Mouse (Mus musculus): Measurements from ENCODE around the gene Tekt1. TPM values are rescaled to one million over a fixed set of nuclear protein-coding genes. Genes with fewer than 3 reads are reported as not detected.

The Tekt1 gene
- not detected in 2 replicates for total RNA-seq (2017)

- ATAC-seq (ENCODE audit: extremely low read depth, insufficient number of reproducible peaks, low FRiP score, poor library complexity, severe bottlenecking) = no peak
These were observed at the start of gene Tekt1 for GRCm38 (mm10) chr11:72362347-72362741. Gene Tekt1, minus strand, starts transcription at chr11:72362442.

- ATAC-seq (ENCODE audit: extremely low read depth, insufficient number of reproducible peaks, low FRiP score, poor library complexity, severe bottlenecking) = no peak
These were observed 49.7 kb upstream of the Tekt1 start for GRCm38 (mm10) chr11:72411945-72412344.

- ATAC-seq (ENCODE audit: extremely low read depth, insufficient number of reproducible peaks, low FRiP score, poor library complexity, severe bottlenecking) = peak; percentile 37
These were observed 49.1 kb upstream of the Tekt1 start, which contains the start of gene Smtnl2 for GRCm38 (mm10) chr11:72411093-72411921. Gene Smtnl2, minus strand, starts transcription at chr11:72411713.

DNA sequence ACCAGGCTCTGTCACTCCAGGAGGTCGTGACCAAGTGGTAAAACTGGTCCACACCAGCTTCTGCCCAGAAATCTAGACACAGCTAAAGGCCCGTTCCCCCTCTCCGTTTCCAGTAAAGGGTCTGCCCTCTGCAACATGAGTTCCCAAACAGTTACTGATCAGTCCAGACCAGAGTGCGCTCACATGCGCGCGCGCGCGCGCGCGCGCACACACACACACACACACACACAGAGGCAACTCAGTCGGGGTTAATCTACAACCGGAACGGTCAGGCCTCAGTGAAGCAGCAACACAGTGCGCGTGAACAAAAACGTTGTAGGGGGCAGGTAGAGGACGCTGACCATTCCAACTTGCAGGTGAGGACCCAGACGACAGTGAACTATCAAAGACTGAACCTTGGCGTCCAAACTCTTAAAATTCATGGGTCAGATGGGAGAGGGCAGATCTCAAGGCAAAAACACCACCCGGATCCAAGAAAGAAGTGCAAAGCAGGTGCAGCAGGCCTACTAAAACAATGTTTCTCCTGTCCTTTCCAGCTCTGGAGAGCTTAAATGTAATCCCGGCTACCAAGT is 48.4 kb upstream of the Tekt1 start:
- ATAC-seq (ENCODE audit: extremely low read depth, insufficient number of reproducible peaks, low FRiP score, poor library complexity, severe bottlenecking) = no peak

DNA sequence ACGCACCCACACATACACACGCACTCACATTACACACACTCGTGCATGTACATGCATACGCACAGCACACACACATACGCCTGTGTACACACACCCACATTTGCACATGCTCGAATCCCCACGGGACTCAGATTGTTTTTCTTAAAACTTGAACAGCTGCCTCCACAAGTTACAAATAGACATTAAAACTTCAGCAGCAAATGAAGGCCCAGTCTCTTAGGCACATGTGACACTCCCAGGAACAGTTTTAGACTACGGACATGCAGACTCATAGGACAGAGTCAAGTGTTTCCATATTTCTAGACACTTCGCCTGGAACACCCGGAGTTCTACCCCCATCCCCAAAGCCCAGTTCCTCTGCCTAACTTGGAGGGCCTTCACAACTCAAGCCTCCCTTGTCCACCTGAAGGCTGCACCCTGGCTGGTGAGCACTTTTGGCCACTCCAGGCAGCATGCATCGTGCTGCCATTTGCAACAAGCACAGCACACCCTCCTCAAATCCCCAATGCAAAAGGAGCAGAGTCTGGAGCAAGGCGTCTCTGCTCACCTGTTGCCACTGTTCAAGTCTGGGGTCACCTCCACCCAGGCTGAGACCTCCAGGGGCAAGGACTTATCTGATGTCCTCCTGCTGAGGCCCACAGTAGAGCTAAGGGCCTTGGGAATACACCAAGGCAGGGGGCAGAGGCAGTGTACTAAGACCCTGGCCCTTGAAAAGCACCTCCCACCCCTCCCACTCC is 47.6 kb upstream of the Tekt1 start:
- no peak for ATAC-seq (ENCODE audit: extremely low read depth, insufficient number of reproducible peaks, low FRiP score, poor library complexity, severe bottlenecking)

- no peak for ATAC-seq (ENCODE audit: extremely low read depth, insufficient number of reproducible peaks, low FRiP score, poor library complexity, severe bottlenecking)
These were observed 46.4 kb upstream of the Tekt1 start for GRCm38 (mm10) chr11:72408451-72409170.

DNA sequence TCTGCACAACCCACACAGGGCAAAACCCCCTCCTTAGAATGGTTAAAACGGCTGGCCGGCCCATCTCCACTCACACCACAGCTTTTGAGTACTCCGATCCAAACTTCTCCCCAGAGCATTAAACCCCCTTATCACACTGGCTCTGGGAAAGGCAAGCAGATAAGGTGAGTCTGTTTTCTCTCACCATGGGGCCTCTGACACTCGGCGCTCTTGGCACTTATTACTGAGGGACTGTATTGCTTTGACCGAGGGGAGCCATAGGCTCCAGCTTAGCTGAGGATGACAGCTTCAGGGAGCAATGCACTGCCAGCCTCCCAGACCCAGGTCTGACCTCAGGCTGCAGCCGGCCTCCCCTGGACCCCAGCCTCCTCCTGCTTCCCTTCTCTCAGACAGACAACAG is 45.3 kb upstream of the Tekt1 start:
- no peak for ATAC-seq (ENCODE audit: extremely low read depth, insufficient number of reproducible peaks, low FRiP score, poor library complexity, severe bottlenecking)

DNA sequence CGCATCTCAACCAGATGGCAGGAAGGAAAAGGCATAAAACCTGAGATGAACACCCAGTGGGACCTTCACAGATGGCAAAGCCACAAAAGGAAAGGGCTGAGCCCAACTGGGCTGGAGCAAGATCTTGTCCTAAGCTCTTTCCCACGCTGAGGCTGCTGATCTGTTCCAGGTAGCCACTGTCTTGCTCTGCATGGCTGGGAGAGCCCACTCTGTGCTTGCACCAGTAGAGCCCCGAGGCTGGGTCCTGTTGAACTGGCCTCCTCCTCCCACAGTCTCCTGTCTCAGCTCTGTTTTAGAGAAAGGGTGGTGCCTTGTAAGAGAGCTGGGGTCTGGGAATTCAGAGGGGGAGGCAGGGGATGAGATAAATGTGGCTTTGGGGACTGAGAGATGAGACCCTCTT is 44.8 kb upstream of the Tekt1 start:
- no peak for ATAC-seq (ENCODE audit: extremely low read depth, insufficient number of reproducible peaks, low FRiP score, poor library complexity, severe bottlenecking)

DNA sequence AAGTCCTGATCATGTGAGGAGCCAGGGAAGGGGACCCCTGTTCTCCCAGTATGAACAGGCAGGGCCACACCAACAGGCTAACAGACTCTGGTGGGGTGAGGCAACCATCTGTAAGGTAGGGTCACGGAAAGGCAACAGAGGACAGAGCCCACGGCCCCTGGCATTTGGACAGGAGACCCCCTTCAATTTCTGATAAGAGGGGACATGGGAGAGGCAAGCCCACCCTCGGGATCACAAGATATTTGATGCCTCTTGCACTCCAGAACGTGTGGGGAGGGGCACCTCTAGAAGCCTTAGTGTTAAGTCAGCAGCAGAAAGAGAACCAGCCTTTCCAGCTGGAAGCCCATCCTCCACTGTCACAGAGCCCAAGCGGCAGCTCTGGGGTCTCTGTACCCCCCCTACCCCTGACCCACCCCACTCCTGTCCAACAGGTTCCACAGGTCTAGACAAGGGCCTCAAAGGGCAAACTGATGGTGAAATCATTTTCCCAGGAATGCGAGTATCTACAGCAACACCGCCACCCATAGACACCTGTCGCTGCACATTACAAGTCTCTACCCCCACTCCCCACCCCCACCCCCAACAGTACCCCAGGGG is 43.9 kb upstream of the Tekt1 start:
- ATAC-seq (ENCODE audit: extremely low read depth, insufficient number of reproducible peaks, low FRiP score, poor library complexity, severe bottlenecking) = no peak

DNA sequence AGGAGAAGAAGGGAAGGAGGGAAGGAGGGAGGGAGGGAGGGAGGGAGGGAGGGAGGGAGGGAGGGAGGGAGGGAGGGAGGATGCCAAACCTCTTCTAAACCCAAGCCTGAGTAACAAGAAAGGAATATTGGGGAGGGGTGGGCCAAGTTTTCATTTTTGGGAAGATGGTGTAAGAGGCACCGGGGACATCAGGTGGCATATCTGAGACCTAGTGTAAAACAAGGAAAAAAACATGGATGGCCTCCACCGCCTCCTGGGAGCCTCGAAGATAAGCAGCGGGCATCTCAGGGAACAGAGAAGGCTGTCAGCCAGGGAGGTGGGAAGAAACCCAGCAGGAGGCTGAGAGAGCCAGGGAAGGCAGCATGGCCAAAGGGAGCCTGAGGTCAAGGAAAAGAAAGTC is 43.3 kb upstream of the Tekt1 start:
- no peak for ATAC-seq (ENCODE audit: extremely low read depth, insufficient number of reproducible peaks, low FRiP score, poor library complexity, severe bottlenecking)

DNA sequence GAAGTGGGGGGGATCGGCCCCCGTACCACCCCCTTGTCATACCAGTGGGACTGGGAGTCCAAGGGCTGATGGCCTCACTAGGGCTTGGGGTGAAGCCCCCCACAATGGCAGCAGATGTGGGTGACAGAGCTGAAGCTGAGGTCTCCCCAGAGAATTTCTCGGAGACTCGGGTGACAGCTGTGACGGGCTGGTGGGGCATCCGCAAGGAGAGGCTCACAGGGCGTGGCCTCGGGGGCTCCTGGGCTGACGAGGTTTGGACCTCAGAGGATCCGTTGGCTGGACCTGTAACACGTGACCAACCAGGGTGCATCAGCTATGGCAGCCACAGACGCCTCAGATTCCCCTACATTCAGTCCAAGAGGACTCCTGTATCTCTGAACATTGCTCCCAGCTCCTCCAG is 40.7 kb upstream of the Tekt1 start:
- ATAC-seq (ENCODE audit: extremely low read depth, insufficient number of reproducible peaks, low FRiP score, poor library complexity, severe bottlenecking) = no peak

DNA sequence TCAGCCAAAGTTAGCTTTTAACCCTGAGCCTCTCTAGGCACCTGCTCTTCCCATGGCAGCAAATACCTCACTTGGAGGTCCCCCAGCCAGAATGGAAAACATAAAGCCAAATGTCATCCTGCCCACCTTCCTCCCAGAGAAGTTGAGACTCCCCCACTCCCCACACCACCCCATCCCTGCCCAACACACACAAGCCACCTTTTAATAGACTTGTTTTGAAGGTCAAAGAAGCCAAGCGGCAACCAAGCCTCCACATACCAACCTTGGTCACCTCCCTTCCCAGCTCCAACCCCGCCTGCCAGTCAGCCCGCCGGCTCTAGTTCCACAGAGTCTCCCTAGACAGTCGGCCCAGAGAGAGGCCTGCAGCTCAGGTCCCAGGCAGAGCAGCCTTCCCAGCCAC is 39.8 kb upstream of the Tekt1 start:
- no peak for ATAC-seq (ENCODE audit: extremely low read depth, insufficient number of reproducible peaks, low FRiP score, poor library complexity, severe bottlenecking)

DNA sequence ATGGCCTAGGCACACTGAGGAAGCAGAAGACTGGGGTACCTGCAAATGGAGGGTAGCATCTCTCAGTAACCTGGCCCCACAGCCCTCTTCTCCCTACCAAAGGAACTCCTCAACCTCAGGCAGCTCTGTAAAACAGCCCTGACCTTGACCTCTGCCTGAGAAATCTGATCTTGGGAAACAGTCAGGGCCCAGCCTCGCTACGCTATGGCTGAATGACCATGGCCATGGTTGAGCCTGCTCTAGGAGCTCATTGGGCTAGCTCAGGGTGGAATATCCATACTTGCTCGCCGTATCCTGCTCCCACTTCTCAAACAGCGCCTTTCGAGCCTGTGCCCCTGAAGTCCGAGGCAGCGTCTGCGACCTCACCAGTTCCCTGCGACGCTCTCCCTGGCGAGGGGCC is 38.8 kb upstream of the Tekt1 start:
- ATAC-seq (ENCODE audit: extremely low read depth, insufficient number of reproducible peaks, low FRiP score, poor library complexity, severe bottlenecking) = no peak

- ATAC-seq (ENCODE audit: extremely low read depth, insufficient number of reproducible peaks, low FRiP score, poor library complexity, severe bottlenecking) = no peak
These were observed 35.7 kb upstream of the Tekt1 start for GRCm38 (mm10) chr11:72397811-72398525.

DNA sequence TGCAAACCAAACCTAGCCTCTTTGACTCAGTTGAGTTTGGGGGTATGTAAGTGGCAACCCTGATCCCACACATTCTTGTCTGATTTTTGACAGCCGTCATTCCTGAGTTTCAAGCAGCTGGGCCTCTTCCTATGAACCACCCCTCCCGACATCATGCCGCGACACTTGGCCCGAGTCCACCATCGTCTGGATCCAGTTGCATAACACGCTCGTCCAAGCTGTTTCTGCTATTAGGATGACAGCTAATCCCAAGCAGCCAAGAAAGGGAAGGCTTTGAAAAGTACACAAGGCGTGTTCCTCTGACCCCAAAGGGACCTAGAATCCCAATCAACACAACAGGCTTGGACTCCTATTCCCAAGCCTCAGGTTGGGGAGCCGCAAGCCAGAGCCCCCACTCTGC is 34.8 kb upstream of the Tekt1 start:
- no peak for ATAC-seq (ENCODE audit: extremely low read depth, insufficient number of reproducible peaks, low FRiP score, poor library complexity, severe bottlenecking)

- no peak for ATAC-seq (ENCODE audit: extremely low read depth, insufficient number of reproducible peaks, low FRiP score, poor library complexity, severe bottlenecking)
These were observed 34.4 kb upstream of the Tekt1 start for GRCm38 (mm10) chr11:72396621-72397020.

DNA sequence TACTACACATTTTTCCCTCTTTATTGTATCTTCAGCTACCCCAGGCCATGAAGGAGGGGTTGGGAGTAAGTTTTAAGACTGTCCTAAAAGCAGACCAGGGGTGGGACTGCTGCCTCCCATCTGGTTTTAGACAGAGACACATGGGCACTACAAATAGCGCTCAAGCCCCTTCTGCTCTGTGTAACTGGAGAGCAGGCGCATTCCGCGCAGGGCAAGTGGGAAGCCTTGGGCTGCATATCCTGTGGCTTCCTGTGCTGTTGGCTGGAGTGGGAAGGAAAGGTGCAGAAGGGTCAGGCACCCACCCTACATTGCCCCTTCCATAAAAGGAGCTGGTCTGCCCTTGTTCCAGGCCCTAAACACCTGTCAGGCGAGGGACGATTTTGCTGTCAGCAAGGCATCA is 33.4 kb upstream of the Tekt1 start:
- ATAC-seq (ENCODE audit: extremely low read depth, insufficient number of reproducible peaks, low FRiP score, poor library complexity, severe bottlenecking) = no peak

DNA sequence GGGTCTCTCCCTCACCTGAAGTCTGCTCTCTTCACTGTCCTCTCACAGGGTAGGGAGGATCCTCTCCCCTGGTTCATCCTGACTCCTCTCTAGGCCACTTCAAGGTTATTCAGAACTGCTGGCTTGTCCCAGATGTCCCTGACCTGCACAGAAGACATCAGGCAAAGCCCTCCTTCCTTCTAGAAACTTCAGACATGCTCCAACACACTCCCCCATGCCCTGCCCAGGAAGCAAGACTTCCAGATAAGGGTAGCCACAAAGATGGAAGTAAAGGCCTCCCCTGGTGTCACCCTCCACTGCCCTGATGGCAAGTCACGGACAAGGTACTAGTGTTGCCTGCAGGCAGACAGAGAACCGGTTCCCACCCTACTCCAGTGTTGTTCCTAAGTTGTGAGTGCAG is 32.5 kb upstream of the Tekt1 start:
- ATAC-seq (ENCODE audit: extremely low read depth, insufficient number of reproducible peaks, low FRiP score, poor library complexity, severe bottlenecking) = no peak

Measured in neutrophil, adult 5-6 weeks (primary cell).